Mouse (Mus musculus) spleen, postnatal 10 days (tissue): Measurements from ENCODE around the gene Ppdpf.
A peak's percentile ranks its signal among the peaks of the same experiment; 100 is the strongest.

Experiments used
- DNase-seq, 2 experiments: peaks; one replicate each; pipeline ENCODE4 v3.0.0; 2021 to 2022; ENCODE audit warnings: low spot score in 2 of 2

The Ppdpf gene

GRCm38 (mm10) chr2:181187121-181188000, at the start of gene Ppdpf:
Gene Ppdpf (plus strand): TSS chr2:181187247.
- peak; percentile 82 to 93 for DNase-seq

- no peak for DNase-seq
Measured at GRCm38 (mm10) chr2:181139641-181140193, 47.3 kb upstream of the Ppdpf start.

- DNase-seq, result no peak
Measured at GRCm38 (mm10) chr2:181142703-181143135, 44.3 kb upstream of the Ppdpf start.

- DNase-seq, result no peak
Measured at GRCm38 (mm10) chr2:181143509-181144276, 43.4 kb upstream of the Ppdpf start.

- DNase-seq, result no peak
Measured at GRCm38 (mm10) chr2:181144675-181145074, 42.4 kb upstream of the Ppdpf start.

- DNase-seq, result no peak
Measured at GRCm38 (mm10) chr2:181146976-181147545, 40.0 kb upstream of the Ppdpf start.

GRCm38 (mm10) chr2:181147546-181148317, 39.3 kb upstream of the Ppdpf start:
- no peak for DNase-seq

- no peak for DNase-seq
Measured at GRCm38 (mm10) chr2:181148318-181148955, 38.6 kb upstream of the Ppdpf start.

GRCm38 (mm10) chr2:181150281-181150680, 36.8 kb upstream of the Ppdpf start:
- no peak for DNase-seq

- no peak for DNase-seq
Measured at GRCm38 (mm10) chr2:181152701-181153100, 34.3 kb upstream of the Ppdpf start.

- DNase-seq, result no peak
Measured at GRCm38 (mm10) chr2:181153131-181153530, 33.9 kb upstream of the Ppdpf start.

GRCm38 (mm10) chr2:181153837-181154236, 33.2 kb upstream of the Ppdpf start:
- peak in 1 of 2 experiments; percentile 45 for DNase-seq

- no peak for DNase-seq
Measured at GRCm38 (mm10) chr2:181154361-181154760, 32.7 kb upstream of the Ppdpf start.

GRCm38 (mm10) chr2:181154831-181155415, 32.1 kb upstream of the Ppdpf start:
- DNase-seq, result no peak

GRCm38 (mm10) chr2:181155801-181156200, 31.2 kb upstream of the Ppdpf start:
- no peak for DNase-seq

GRCm38 (mm10) chr2:181156248-181157121, 30.6 kb upstream of the Ppdpf start, which contains the start of gene Eef1a2:
Gene Eef1a2 (minus strand): TSS chr2:181157014.
- no peak for DNase-seq

- DNase-seq, result no peak
Measured at GRCm38 (mm10) chr2:181157180-181157579, 29.9 kb upstream of the Ppdpf start.

GRCm38 (mm10) chr2:181157716-181158302, 29.2 kb upstream of the Ppdpf start:
- no peak for DNase-seq

- DNase-seq, result no peak
Measured at GRCm38 (mm10) chr2:181158471-181158870, 28.6 kb upstream of the Ppdpf start.
